Mouse (Mus musculus) heart, postnatal 14 days (tissue): Measurements from ENCODE around the gene Rgs17. TPM values are rescaled to one million over a fixed set of nuclear protein-coding genes. Genes with fewer than 3 reads are reported as not detected.
"Not testable (repeated sequence)": the region's sequence is repeated elsewhere in the genome, so short reads cannot be mapped to it uniquely, and the experiment has no call there.

Experiments
- DNase-seq, 2 experiments: peaks; one replicate each; pipeline ENCODE4 v3.0.0; 2021 to 2022
- intact Hi-C: fragments of 180-260 bp; cut with DNase I; formaldehyde crosslinking; loops from one replicate; pipeline ENCODE4 v1.15.1; 2025
- long read RNA-seq, 2 experiments: library from polyadenylated mRNA; stranded (forward); transcript quantifications; one replicate each; pipeline ENCODE4 v2.0.0; 2021
- total RNA-seq, 2 experiments: library from RNA; stranded (reverse); gene quantifications; 2 replicates each; pipeline ENCODE4 v1.2.3; 2021

Rgs17 gene
- total RNA-seq: under 1 TPM; 0.88 to 0.98 TPM
- long read RNA-seq, experiment 1, full-length matches to known transcripts: 1 of 1 reads
- long read RNA-seq, experiment 1, partial matches to known transcripts: 0 of 1 reads
- long read RNA-seq, experiment 1, other reads (novel, unspliced or antisense): 0 of 1 reads
- long read RNA-seq, experiment 2, full-length matches to known transcripts: 1 of 1 reads
- long read RNA-seq, experiment 2, partial matches to known transcripts: 0 of 1 reads
- long read RNA-seq, experiment 2, other reads (novel, unspliced or antisense): 0 of 1 reads

DNA sequence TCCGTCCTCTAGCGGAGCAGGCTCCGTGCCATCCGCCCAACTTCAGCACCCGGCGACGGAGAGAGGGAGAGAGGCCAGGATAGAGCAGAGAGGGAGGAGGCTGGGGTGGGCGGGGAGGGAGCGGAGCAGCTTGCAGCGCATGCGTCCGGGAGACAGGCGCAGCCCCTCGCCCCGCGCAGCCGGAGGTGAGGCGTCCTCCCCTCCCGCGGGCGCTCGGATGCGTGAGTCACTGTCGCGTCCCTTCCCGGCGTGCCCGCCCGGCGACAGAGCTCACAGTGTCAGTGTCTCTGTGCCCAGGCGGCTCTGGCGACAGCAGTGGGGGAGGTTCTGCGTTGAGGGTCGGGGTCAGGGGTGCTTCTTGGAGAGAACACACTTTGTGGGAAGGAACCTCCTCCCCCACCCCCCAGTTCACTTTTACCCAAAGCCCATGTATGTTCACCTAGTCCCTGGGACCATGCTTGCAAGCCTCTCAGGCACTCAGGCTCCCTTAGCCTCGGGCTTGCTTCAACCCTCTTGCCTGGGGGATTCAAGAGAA is at the start of gene Rgs17:
TSS of gene Rgs17 (minus strand) at position 107 of the 535 bp plus-strand sequence.
- intact Hi-C loops: no loop called here
- DNase-seq: peak; percentile 45 to 51

DNA sequence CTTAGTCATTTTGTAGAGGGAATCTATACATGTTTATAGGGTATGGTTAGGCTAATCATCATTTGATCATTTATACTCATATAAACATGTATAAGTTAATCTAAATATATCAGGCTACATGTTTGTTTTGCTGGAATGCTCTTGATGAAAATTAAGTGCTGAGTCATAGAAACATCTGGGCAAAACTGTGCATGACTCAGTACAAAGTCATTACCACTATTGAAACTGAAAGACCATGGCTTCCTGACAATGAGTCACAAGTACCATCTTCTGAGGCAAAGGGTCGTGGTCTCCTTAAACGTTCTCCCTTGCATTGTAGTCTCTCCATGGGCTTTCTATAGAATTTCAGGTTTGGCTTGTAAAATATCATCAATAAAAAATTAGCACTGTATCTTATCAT is 45.5 kb upstream of the Rgs17 start:
- no peak for DNase-seq
- intact Hi-C loops: no loop called here

DNA sequence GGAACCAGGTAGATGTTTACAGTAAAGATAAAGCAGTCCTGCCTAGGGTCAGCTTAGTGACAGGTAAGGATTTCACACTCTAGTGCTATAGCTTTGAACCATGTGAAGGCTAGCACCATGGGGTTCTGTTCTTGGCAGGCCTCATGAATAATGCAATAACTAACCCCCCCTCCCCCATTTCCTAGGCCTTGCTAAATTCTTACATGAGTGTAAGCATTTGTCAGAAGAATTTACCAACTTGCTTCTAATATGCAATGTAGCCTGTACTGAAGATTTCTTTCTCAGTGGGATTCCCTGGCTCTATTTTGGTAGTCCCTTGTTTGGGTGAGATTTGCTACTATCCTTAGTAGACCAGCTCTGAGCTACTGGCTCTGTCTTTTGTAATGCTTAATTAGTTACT is 31.6 kb upstream of the Rgs17 start:
- DNase-seq, intact Hi-C loops: not testable (repeated sequence)

DNA sequence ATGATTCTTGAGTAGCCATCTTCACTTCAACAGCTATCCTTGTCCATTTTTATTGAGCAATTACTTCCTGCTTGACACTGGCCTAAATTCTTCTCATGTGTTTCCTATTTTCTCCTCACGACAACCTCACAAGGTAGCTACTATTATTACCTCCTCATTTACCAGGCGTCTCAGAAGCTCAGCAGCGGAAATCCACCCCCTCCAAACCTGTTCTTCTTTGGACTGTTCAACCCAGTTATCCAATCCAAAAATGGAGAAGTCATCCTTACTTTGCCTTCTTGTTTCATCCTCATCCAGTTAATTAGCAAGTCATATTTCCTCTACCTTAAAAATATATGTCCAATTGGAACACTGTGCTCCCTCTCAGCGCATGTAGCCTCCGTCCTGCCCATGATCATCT is 2.1 kb upstream of the Rgs17 start:
- intact Hi-C loops: no loop called here
- DNase-seq: no peak

DNA sequence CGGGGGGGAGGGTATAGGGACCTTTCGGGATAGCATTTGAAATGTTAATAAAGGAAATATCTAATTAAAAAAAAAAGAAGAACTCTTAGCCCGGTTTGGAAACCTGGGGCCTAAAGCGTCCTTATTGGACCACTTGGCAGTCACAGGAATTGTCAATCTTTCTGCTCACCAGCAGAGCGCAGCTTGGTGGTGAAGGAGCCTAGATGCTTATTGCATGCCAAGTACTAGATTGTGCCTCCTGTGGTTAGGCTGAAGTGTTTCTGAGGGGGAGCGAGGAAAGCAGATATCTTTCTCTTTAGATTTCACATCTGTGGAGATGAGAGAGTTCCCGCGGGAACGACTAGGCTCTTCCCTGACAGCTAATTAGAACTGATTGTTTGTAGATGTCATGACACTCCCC is 896 bp upstream of the Rgs17 start:
- intact Hi-C loops: no loop called here
- DNase-seq: no peak

DNA sequence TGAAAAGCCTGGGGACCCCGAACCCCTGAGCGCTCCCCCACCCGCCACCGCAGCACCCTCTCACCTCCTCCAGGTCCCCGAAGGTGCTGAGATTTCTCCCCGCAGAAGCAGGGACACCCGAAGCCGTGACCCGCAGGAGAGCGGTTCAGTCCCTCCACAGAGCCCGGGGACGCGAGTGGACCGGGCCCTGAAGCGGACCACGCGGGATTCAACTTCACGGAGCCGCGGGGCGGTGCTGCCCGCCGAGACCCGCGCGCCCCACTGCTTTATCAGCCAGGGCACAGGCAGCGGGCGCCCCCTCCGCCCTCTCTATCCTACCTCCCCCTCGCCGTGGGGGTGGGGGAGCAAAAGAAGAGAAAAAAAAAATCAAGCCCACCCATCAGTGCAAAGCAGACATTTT is 429 bp downstream of the Rgs17 start:
- intact Hi-C loops: no loop called here
- DNase-seq: peak in 1 of 2 experiments; percentile 3

DNA sequence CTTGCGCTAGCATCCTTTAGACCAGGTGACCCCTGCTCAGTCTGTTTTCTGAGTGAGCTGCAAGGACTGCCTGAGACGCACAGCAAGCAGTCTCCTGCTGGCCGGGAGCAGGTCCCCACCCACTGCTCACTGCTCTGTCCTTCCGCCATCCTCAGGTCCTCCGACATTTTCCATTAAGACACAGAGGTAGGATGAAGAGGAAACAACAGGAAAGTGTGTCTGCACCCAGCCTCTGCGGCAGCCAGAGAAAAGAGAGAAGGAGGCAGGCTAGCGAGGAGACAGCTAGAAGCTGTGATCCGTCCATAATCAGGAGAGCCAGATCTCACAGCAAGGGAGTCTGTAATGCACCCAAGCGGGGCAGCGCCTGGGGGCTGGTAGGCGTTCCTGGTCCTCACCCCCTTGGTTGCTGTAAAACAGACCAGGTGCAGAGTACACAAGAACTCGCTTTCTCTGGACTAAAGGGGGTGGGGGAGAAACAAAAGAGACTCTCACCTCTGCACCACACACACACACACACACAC is 1.1 kb downstream of the Rgs17 start:
- no peak for DNase-seq
- intact Hi-C loops: no loop called here

DNA sequence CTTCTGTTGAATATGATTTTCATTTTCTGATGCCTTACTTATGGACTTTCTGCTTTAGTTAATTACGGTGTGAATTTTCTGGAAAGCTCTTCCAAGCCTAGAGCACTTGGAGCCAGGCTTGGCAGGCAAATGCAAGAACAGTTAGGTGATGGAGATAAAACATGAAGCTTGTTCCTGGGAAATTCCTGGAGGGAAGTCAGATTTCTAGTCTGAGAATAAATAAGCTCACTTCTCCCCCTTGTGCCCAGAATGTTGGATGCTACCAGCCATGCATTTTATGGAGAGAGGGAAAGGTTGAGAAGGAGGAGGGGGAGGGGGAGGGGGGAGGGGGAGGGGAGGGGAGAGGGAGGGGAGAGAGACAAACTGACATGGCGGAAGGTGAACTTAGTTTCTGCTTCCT is 17.8 kb downstream of the Rgs17 start:
- no peak for DNase-seq
- intact Hi-C loops: no loop called here

DNA sequence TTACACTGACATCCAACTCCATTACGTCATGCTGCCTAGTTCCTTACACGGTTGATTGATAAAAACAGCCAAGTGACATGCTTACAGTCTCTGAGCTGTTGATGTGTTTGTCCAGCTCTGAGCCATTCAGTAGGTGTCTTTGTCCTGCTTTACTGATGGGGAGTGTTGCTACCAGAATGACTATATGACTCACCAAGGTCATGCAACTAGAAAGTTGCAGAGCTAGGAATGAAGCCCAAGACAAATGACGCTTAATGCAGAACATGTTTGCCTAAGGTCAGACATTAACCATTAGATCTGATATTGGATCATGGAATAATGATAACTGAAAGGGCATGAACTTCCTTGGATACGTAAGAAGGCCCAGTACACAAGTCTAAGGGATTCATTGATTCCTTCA is 20.4 kb downstream of the Rgs17 start:
- no peak for DNase-seq
- intact Hi-C loops: no loop called here

DNA sequence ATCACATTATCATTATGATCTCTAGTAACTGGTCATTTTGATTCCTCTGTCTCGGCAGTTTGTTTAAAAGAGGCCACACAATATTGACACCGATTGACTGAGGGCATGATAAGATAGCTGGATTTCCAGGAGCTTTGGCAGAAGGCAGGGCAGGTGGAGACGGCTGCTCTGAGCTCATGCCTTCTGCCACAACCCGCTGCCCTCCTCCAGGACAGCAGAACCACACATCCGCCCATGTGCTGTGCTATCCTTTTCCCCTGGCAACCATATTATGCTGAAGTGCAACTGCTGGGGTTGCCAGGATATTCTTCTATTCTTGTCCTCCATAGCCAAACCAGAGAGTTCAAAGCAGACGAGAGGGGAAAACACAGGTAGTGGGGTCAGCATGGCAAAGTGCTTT is 21.5 kb downstream of the Rgs17 start:
- intact Hi-C loops: no loop called here
- DNase-seq: no peak

DNA sequence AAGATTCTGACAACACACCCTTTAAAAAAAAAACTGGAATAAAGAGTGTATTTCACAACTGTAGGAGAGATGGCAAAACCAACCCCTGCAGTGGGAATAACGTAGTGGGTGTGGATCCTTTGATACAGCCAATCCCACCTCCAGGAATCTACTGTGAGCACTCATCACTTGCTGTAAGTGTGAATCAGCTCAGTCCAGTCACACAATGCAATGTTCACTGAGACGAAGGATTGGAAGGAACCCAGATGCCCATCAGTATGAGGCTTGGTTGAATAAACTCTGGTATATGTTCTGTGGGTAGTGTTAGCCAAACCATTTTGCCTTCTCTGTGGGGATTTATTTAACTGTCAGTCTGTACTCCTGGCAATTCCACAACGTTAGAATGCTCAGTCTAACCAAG is 45.1 kb downstream of the Rgs17 start:
- DNase-seq: no peak
- intact Hi-C loops: no loop called here

DNA sequence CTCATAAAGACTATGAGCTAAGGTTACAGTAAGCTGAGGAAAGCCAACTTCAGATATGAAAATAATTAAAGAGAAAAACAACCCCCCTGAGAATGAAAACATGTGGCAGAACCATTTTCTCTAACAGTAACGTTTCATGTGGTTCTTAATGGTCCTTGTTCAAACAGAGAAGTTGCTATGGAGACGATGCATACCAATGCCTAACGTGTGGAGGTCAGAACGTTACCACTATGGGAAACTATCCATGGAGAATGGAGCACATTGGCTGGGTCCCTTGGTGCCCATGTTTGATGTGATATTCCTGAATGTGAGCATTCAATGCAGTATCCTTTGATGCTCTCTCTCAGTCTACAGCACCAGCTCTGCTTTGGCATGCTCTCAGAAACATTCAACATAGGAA is 51.1 kb downstream of the Rgs17 start:
- DNase-seq: no peak
- intact Hi-C loops: no loop called here

DNA sequence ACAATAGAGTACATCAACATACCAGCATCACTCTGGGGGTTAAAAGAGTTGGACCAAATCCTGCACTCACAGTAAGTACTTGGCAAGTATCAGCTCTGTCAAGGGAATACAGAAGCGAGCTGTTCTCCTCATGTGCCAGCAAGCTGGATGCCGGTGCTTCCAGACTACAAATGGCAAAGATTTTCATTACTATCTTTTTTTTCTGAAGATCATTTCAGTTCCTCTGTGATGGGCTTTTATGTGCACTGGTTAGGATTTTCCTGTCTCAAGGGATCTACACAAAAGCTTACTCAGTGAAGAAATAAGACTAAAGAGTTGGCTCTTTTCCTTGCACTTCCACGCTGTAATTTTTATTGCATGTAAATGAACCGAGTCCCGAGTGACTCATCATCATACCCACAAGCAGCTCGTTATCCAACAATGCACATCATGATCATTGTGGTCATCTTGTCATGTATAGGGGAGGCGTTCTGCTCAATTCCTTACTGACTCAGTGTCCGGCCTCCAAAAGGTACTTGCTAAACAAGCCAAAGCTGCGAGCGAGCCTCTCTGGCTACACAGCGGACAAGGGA is 54.1 kb downstream of the Rgs17 start:
- DNase-seq: no peak
- intact Hi-C loops: no loop called here

DNA sequence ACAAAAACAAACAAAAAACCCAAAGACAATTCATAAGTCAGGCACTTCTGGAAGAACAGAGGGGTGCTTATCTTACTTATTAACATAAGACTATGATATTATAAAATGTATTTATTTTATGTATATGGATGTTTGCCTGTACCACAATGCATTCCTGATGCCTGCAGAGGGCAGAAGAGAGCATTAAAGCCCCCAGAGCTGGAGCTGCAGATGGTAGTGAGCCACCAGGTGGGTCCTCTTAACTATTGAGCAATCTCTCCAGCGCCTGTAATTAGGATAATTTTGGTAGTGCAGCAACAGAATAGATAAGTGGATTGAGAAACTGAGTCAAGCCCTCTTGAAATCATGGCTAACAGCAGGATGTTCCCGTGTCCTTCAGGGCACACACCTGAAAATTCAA is 56.2 kb downstream of the Rgs17 start:
- intact Hi-C loops: no loop called here
- DNase-seq: no peak

DNA sequence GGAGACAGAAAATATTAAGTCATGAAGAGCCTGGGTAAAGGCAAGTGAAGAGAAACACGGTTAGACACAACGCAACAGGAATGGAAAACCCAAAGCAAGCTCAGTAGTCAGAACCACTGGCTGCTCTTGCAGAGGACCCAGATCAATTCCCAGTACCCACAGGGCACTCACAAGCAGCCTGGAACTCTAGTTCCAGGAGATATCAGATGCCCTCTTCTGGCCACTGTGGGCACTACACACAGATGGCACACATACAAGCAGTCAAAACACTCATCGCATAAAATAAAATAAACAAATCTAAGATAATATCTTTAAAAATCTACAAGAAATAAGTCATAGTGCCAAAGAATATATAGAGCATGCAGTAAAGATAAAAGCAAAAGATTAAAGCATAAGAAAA is 59.5 kb downstream of the Rgs17 start:
- DNase-seq: no peak
- intact Hi-C loops: no loop called here

DNA sequence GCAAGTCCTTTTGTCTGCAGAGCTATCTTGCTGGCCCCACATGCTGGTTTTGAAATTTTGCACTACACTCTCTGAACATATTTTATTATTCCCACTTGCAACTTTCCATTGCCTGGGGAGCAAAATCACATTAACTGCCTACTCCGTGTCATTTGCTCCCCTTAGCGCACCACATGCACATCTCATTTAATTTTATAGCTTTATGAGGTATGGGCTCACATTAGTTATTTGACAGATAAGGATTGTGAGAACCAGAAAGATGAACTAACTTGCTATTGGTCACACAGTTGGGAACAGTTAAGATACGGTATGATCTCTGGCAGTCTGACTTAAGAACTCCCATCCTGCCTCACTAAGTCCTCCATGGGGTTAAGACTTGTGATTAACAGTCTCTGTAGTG is 61.4 kb downstream of the Rgs17 start:
- intact Hi-C loops: no loop called here

DNA sequence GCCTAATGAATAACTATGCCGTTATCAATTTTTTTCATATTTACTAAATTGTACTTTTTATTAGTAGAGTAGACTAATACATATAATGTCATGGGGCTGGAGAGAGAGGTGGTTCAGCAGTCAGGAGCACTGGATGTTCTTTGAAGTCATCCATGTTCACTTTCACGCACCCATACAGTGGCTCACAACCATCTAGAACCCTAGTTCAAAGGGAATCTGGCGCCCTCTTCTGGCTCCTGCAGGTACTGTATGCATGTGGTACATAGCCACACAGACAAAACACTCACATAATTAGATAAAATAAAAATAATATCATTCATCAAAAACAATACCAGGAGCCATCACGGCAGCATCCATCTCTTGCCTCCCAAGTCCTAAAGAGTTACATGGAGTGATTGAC is 62.5 kb downstream of the Rgs17 start:
- DNase-seq: no peak
- intact Hi-C loops: no loop called here

More for the DNA sequence above, 61.4 kb downstream of the Rgs17 start:
- no peak for DNase-seq

DNA sequence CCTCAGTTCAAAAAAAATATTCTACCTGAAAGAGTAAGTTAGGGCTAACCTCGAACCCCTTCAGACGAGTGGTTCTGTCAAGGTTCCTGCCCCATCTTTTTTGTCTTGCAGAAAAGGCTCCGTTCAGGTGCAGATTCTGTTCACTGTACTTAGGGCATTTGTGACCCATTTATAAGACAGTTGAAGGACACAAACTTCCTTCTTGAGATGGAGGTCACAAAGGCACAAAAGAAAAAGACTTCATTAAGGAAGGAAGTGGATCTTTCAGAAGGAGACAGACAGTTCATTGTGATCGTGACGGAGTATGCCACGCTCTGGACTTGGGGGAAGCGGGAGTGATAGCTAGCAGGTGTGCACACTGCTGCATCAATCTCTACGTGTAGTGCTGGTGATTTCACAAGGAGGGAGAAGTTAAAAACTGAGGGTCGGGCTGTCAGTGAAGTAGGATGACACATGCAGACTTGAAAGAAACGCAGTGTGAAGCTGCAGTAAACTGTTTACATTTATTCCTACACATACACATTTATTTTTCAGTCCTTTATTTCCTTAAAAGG is 64.1 kb downstream of the Rgs17 start:
- DNase-seq: no peak
- intact Hi-C loops: no loop called here

DNA sequence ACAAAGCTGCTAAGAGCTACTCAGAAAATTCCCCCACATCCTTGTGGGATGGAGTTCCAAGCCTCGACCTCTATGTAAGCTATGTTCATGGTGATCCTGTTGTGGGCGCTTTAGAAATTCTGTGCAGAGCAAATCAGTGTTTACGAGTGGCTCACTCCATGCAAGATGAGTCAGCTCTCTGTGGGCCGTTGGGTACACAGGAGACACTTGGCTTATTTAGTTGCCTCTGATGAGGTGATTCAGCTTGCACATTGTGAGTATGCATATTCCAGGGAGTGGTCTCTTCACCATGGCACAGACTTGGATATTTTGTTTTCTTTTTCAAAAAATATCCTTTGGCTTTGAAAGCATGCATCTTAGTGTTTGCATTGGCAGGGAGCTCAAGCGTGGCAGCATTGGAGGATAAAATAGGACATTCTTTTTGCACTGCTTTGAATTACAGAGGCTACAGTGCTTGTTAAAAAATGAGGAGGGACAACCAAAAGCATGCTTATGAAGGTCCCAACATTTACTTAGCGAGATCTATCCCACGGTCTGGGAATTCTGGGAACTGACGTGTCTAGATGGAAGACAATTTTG is 68.8 kb downstream of the Rgs17 start:
- intact Hi-C loops: no loop called here
- no peak for DNase-seq

DNA sequence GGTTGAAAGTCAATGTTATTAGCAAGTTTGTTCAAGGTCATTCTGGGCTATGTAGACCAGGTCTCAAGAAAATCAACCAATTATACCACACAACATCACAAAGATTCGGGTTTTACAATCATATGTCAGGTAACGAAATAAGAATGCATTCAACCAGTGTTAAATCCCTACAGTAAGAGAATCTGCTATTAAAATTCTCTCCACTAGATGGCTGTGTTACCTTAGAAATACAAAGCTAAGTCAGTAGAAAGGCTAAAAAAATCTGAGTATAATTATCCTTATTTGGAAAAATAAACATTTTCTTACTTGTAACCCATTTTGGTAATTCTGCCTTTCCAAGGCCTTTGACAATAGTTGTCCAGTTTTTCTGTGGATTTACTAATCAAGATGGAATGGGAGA is 75.3 kb downstream of the Rgs17 start:
- no peak for DNase-seq
- intact Hi-C loops: no loop called here

DNA sequence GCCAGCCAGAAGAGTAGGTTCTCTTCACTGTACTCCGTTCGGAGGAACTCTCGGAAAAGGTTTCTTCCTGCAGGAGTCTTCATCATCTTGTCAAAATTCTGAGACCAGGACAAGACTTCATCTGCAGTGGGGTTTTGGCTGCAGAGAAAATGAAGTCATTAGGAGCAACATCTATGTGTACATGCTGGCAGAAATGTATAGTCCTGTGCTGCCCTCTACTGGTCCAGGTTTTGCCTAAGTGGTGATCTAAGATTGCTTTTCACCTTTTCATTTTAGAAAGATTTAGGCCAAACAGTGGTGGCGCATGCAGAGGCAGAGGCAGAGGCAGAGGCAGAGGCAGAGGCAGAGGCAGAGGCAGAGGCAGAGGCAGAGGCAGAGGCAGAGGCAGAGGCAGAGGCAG is 80.8 kb downstream of the Rgs17 start:
- intact Hi-C loops: no loop called here
- DNase-seq: peak; percentile 33 to 59
